Mouse (Mus musculus) liver, adult 2 months (tissue): ENCODE results near the gene Snx1. TPM values are rescaled to one million over a fixed set of nuclear protein-coding genes. Genes with fewer than 3 reads are reported as not detected.

Experiments
- DNase-seq: peaks from one replicate; pipeline ENCODE4 v3.0.0-alpha.2; 2011; ENCODE audit warnings: low read depth, low spot score; ENCODE audit errors: extremely low read depth
- H3K27ac ChIP-seq: fragments of 200-500 bp; replicated peaks from 2 replicates; pipeline ENCODE4 v1.5.1; 2012; ENCODE audit warnings: low read depth, mild to moderate bottlenecking, control low read depth, inconsistent platforms, low read length; ENCODE audit not compliant: insufficient read depth
- H3K27me3 ChIP-seq: fragments of 200-500 bp; 2 replicates; pipeline ENCODE4 v1.6.1; 2012; ENCODE audit warnings: mild to moderate bottlenecking, moderate library complexity, low read length, inconsistent platforms; ENCODE audit not compliant: control insufficient read depth, insufficient read depth
- H3K36me3 ChIP-seq: fragments of 200-500 bp; 2 replicates; pipeline ENCODE4 v1.6.1; 2012; ENCODE audit warnings: low read length, inconsistent platforms; ENCODE audit not compliant: control insufficient read depth, insufficient read depth
- H3K4me1 ChIP-seq: fragments of 200-500 bp; 2 replicates; pipeline ENCODE4 v1.6.1; 2011; ENCODE audit warnings: low read length; ENCODE audit not compliant: control insufficient read depth, insufficient read depth
- H3K4me3 ChIP-seq: fragments of 200-500 bp; 2 replicates; pipeline ENCODE4 v1.5.1; 2011; ENCODE audit warnings: low read depth, mild to moderate bottlenecking, control low read depth, low read length, moderate library complexity; ENCODE audit not compliant: insufficient read depth
- H3K79me2 ChIP-seq: fragments of 200-500 bp; 2 replicates; pipeline ENCODE4 v1.6.1; 2012; ENCODE audit warnings: inconsistent platforms, mild to moderate bottlenecking, low read length, moderate library complexity; ENCODE audit not compliant: control insufficient read depth, insufficient read depth
- H3K9ac ChIP-seq: fragments of 200-500 bp; 2 replicates; pipeline ENCODE4 v1.6.1; 2012; ENCODE audit warnings: low read depth, mild to moderate bottlenecking, control low read depth, inconsistent platforms, low read length
- CTCF ChIP-seq: fragments of 200-500 bp; IDR thresholded peaks from 2 replicates; pipeline ENCODE4 v1.5.1; 2011; ENCODE audit warnings: low read depth, low read length, control low read depth
- POLR2A ChIP-seq: fragments of 200-500 bp; IDR thresholded peaks from 2 replicates; pipeline ENCODE4 v1.6.1; 2011; ENCODE audit warnings: low read length, control low read depth; ENCODE audit not compliant: insufficient read depth; ENCODE audit errors: extremely low read depth
- WGBS: fragments of 180-500 bp; shearing (Covaris S2); methylation state at CpG from one replicate; pipeline ENCODE4 v1.1.7; 2018; 5-methylcytosine and 5-hydroxymethylcytosine counted together
- polyA plus RNA-seq: library from polyadenylated mRNA; depleted of rRNA; stranded (reverse); fragments of >200 nt; gene quantifications from 2 replicates; pipeline ENCODE4 v1.2.3, GENCODE M21; 2012; rRNA removed
- total RNA-seq: library from RNA; depleted of rRNA; stranded (reverse); fragments of >200 nt; gene quantifications from 2 replicates; pipeline ENCODE4 v1.2.3, GENCODE M21; 2014; rRNA removed

The Snx1 gene
- total RNA-seq (21.3 and 22.1 TPM in 2 replicates), polyA plus RNA-seq (10.8 and 11.9 TPM in 2 replicates)

GRCm38 (mm10) chr9:66126456-66127192, at the start of gene Snx1, which contains the start of gene Ciao2a:
Gene Snx1 (minus strand): TSS chr9:66126587.
Gene Ciao2a (plus strand): TSS chr9:66126611.
- Histone ChIP-seq H3K4me1 (peaks cover 5% of the 10 kb centered on the region; the same call in 1 of the 2 replicates), H3K4me3 (peak within 1 kb of the TSS; percentile 85), H3K9ac (peak within 1 kb of the TSS; percentile 76), H3K79me2 (no peaks in the 10 kb centered on the region; the same call in 1 of the 2 replicates), H3K27me3 (no peaks in the 10 kb centered on the region), H3K27ac (peak within 1 kb of the TSS; percentile 67), H3K36me3 (no peaks in the 10 kb centered on the region)
- TF ChIP-seq CTCF (no peak), POLR2A (0 out of 2 replicates have a peak, but pooled peaks have one; percentile 22)
- DNase-seq, result peak; percentile 99
- under 1% methylated on average over 34 of the region's 34 CpGs for WGBS

GRCm38 (mm10) chr9:66174985-66175384, 48.6 kb upstream of the Snx1 start:
- H3K27ac ChIP-seq, result no peak overlapping the region
- DNase-seq, result no peak
- peaks cover 19% of the 10 kb centered on the region; the same call in 1 of the 2 replicates for H3K79me2 ChIP-seq
- no peak overlapping the region for H3K9ac ChIP-seq
- H3K27me3 ChIP-seq, result no peaks in the 10 kb centered on the region
- WGBS, result 98% methylated on average over 3 of the region's 3 CpGs
- H3K4me1 ChIP-seq, result peaks cover 25% of the 10 kb centered on the region
- no peak overlapping the region for H3K4me3 ChIP-seq
- H3K36me3 ChIP-seq, result no peaks in the 10 kb centered on the region
- no peak for TF ChIP-seq CTCF
- no peak for TF ChIP-seq POLR2A

GRCm38 (mm10) chr9:66173316-66173855, 47.0 kb upstream of the Snx1 start:
- H3K4me1 ChIP-seq, result peaks cover 13% of the 10 kb centered on the region
- peaks cover 19% of the 10 kb centered on the region; the same call in 1 of the 2 replicates for H3K79me2 ChIP-seq
- peaks cover 5% of the 10 kb centered on the region; the same call in 1 of the 2 replicates for H3K36me3 ChIP-seq
- H3K9ac ChIP-seq, result no peak overlapping the region
- no peak overlapping the region for H3K27ac ChIP-seq
- 90% methylated on average over 5 of the region's 5 CpGs for WGBS
- H3K27me3 ChIP-seq, result no peaks in the 10 kb centered on the region
- no peak for TF ChIP-seq CTCF
- TF ChIP-seq POLR2A, result no peak
- peak; percentile 39 for DNase-seq
- H3K4me3 ChIP-seq, result no peak overlapping the region

DNA sequence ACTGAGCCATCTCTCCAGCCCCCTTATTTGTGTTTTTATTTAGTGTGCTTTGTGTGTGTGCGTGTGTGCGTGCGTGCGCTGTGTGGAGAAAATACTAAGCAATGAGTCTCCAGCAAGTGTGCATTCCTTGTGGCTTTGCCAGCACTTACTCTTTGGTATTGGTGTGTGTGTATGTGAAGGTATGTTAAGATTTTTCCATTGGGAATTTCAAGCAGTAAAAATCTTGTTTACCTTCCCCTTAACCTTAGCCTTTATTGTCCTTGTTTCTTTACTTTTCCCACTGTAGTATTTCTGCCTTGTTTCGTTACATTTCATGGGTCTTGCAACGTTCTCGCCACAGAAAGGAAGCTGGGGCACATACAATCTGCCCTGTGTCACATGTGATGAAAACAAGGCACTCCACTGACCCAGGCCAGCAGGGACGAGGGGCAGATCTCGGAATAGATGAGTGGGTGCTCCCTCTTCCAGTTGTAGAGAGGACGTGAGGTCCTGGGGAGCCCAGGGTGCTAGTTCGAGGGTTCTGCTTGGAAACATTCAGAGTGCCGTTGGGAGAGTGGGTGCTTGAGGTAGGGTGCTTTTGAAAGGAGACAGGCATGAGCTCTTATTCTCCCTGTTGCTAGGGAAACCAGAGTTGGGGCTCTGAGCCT, 45.0 kb upstream of the Snx1 start:
- Histone ChIP-seq H3K4me1 (no peaks in the 10 kb centered on the region; the same call in 1 of the 2 replicates), H3K27me3 (no peaks in the 10 kb centered on the region), H3K27ac (no peak overlapping the region), H3K9ac (no peak overlapping the region), H3K36me3 (peaks cover 13% of the 10 kb centered on the region; the same call in 1 of the 2 replicates), H3K4me3 (no peak overlapping the region), H3K79me2 (peaks cover 17% of the 10 kb centered on the region; the same call in 1 of the 2 replicates)
- no peak for DNase-seq
- TF ChIP-seq CTCF (no peak), POLR2A (no peak)
- whole genome bisulfite sequencing, result 90% methylated on average over 12 of the region's 12 CpGs

- Histone ChIP-seq H3K79me2 (peaks cover 17% of the 10 kb centered on the region; the same call in 1 of the 2 replicates), H3K4me1 (no peaks in the 10 kb centered on the region; the same call in 1 of the 2 replicates), H3K4me3 (no peak overlapping the region), H3K36me3 (peaks cover 14% of the 10 kb centered on the region; the same call in 1 of the 2 replicates), H3K27me3 (no peaks in the 10 kb centered on the region), H3K27ac (no peak overlapping the region), H3K9ac (no peak overlapping the region)
- no peak for DNase-seq
- TF ChIP-seq POLR2A, result no peak
- no peak for TF ChIP-seq CTCF
- 97% methylated on average over 5 of the region's 5 CpGs for WGBS
These were observed 44.1 kb upstream of the Snx1 start for GRCm38 (mm10) chr9:66170506-66170905.
